Mouse (Mus musculus) heart, postnatal 0 days (tissue): ENCODE measurements around the gene Ehd1. TPM values are rescaled to one million over a fixed set of nuclear protein-coding genes. Genes with fewer than 3 reads are reported as not detected.
A peak's percentile ranks its signal among the peaks of the same experiment; 100 is the strongest.

Experiments
- ATAC-seq: fragments of 200-750 bp; cut with Nextera tagmentation; 2 replicates; pipeline ENCODE4 v1.8.0; 2017; ENCODE audit warnings: low read depth, moderate number of reproducible peaks, moderate library complexity; ENCODE audit not compliant: insufficient read depth
- DNase-seq: peaks from one replicate; pipeline ENCODE4 v3.0.0-alpha.2; 2016; ENCODE audit warnings: low spot score
- H3K27ac ChIP-seq: fragments of 300-500 bp; sonication (generic); 2 replicates; pipeline ENCODE4 v1.5.1; 2014; ENCODE audit warnings: low read depth, mild to moderate bottlenecking
- H3K27me3 ChIP-seq: fragments of 300-500 bp; sonication (generic); 2 replicates; pipeline ENCODE4 v1.6.1; 2014; ENCODE audit warnings: low read length, mixed read lengths; ENCODE audit not compliant: control insufficient read depth, insufficient read depth
- H3K36me3 ChIP-seq: fragments of 300-500 bp; sonication (generic); replicated peaks from 2 replicates; pipeline ENCODE4 v1.6.1; 2014; ENCODE audit warnings: low read length, mixed read lengths; ENCODE audit not compliant: control insufficient read depth, insufficient read depth
- H3K4me1 ChIP-seq: fragments of 300-500 bp; sonication (generic); 2 replicates; pipeline ENCODE4 v1.6.1; 2014; ENCODE audit warnings: antibody characterized with exemption; ENCODE audit not compliant: control insufficient read depth, insufficient read depth
- H3K4me2 ChIP-seq: fragments of 300-500 bp; sonication (generic); 2 replicates; pipeline ENCODE4 v1.6.1; 2014; ENCODE audit warnings: low read depth, mild to moderate bottlenecking, low read length, moderate library complexity
- H3K4me3 ChIP-seq: fragments of 300-500 bp; sonication (generic); 2 replicates; pipeline ENCODE4 v1.5.1; 2014; ENCODE audit warnings: low read depth, low read length
- H3K9ac ChIP-seq: fragments of 300-500 bp; sonication (generic); replicated peaks from 2 replicates; pipeline ENCODE4 v1.6.1; 2014; ENCODE audit warnings: low read depth, low read length, mixed read lengths
- H3K9me3 ChIP-seq: fragments of 300-500 bp; sonication (generic); replicated peaks from 2 replicates; pipeline ENCODE4 v1.6.1; 2016; ENCODE audit warnings: low read length; ENCODE audit not compliant: control insufficient read depth
- CTCF ChIP-seq: IDR thresholded peaks from 2 replicates; pipeline ENCODE4 v1.5.1; 2016; ENCODE audit warnings: antibody characterized with exemption, control low read depth, low read depth
- EP300 ChIP-seq: IDR thresholded peaks from 2 replicates; pipeline ENCODE4 v1.6.1; 2016; ENCODE audit warnings: antibody characterized with exemption, low read depth
- WGBS: fragments of 180-500 bp; shearing (Covaris S2); extraction: QIAGEN DNeasy Blood & Tissue Kit; methylation state at CpG from one replicate; pipeline ENCODE4 v1.1.7; 2014; 5-methylcytosine and 5-hydroxymethylcytosine counted together
- polyA plus RNA-seq: library from polyadenylated mRNA; unstranded; fragments of >200 nt; fragmentation: Nextera tagmentation; extraction: Ambion mirVana; gene quantifications from 2 replicates; pipeline ENCODE4 v1.2.1, GENCODE M21; 2015
- total RNA-seq: library from RNA; depleted of rRNA; stranded (reverse); fragments of >200 nt; gene quantifications from 2 replicates; pipeline ENCODE4 v1.2.3, GENCODE M21; 2014; ENCODE audit warnings: low replicate concordance

The Ehd1 gene
- total and polyA plus RNA-seq, 2 experiments from 2014 or later = 60.3 to 127 TPM

DNA sequence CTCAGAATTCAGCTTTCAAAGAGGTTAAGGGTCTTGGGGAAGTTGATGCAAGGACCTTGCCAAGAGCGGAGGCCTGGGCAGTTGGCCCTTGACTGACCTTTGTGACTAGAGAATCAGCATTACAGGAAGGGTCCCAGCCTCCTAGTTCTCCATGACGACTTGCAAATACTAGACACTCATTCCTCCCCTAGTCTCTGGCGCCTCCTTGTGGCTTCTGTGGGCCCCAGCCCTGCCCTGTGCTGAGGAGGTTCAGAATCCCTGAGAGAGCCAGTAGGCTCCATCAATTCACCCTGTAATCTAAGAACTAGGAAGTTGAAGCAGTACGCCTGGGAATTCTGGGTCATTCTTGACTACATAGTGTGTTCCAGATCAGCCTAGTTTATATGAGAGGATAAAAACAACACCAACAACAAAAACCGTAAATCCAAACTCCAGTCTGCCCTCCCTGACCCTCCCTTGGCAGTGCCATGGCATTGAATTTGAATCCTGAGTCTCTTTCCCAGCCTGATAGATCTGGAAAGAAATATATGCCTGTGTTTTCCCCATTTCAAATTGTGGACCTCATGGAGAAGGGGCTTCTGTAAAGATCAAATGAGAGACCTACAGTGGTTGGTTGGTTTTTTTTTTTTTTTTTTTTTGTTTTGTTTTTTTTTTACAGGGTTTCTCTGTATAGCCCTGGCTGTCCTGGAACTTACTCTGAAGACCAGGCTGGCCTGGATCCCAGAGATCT lies 28.4 kb downstream of the Ehd1 start:
- Histone ChIP-seq H3K27ac (peak overlapping the region; percentile 13; the same call in 1 of the 2 replicates), H3K27me3 (no peaks in the 10 kb centered on the region), H3K4me2 (no peak overlapping the region), H3K4me1 (no peaks in the 10 kb centered on the region), H3K9me3 (no peaks in the 10 kb centered on the region), H3K4me3 (no peak overlapping the region), H3K36me3 (peaks cover 2% of the 10 kb centered on the region; the same call in 1 of the 2 replicates), H3K9ac (no peak overlapping the region)
- ATAC-seq (peak; percentile 73), DNase-seq (peak; percentile 91)
- WGBS = 20% methylated on average over 5 of the region's 5 CpGs
- TF ChIP-seq EP300 (no peak; the same call in 1 of the 2 replicates), CTCF (peak; percentile 99)

DNA sequence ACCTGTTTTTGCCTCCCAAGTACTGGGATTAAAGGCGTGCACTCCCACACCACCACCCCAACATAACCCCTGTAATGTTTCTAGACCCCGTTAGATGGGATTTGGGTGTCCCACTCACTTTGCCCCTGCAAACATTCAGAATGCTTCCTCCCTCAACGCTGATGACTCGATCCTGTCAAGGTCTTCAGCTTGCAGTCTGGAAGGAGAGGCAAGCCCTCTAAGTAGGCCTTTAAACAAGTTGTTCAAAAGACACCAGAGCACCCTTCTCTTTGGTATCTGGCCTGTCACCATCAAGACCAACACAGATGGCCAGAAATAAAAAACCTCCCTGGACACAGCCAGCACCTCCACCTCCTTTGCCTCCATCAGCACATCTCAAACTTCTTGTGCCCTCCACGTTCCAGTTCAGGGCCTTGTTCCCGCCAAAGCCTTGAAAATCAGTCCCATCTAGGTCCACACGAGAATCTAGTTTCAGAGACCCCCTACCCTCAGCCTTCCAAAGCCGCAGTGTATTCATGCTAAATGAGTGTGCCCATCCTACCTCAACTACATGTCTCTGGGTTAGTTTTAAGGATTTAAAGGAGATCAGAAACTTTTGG lies 29.1 kb downstream of the Ehd1 start:
- 57% methylated on average over 8 of the region's 8 CpGs for WGBS
- H3K4me1 ChIP-seq = no peaks in the 10 kb centered on the region

DNA sequence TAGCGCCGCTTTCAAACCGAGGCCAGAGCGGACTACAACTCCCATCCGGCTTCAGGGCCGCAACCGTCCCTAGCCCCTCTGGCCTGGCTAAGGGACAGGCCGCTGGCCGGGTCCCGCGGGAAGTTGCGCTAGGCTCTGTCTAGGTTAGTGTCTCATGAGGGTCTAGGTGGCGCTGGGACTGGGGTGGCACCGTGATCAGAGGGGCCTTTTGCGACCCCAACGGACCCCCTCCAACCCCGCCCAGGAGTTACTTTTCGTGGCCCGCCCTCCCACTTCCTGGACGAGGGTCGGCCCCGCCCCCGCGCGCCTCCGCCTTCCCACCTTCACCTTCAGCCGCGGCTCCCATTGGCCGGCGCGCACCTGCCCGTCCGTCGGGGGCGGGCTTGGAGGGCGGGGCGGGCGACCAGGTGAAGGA lies 29.6 kb downstream of the Ehd1 start, which contains the start of gene Cdc42bpg:
Gene Cdc42bpg, plus strand, starts transcription at position 320 of the 415 bp plus-strand sequence.
- 1% methylated on average over 36 of the region's 38 CpGs for WGBS
- peak within 1 kb of the TSS; percentile 63 for H3K27ac ChIP-seq
- peak within 1 kb of the TSS; percentile 88 for H3K4me2 ChIP-seq
- H3K36me3 ChIP-seq = no peaks in the 10 kb centered on the region; the same call in 1 of the 2 replicates
- TF ChIP-seq CTCF (no peak), EP300 (no peak)
- DNase-seq (peak; percentile 63), ATAC-seq (peak; percentile 73)
- H3K9me3 ChIP-seq = no peaks in the 10 kb centered on the region
- no peaks in the 10 kb centered on the region for H3K4me1 ChIP-seq
- no peaks in the 10 kb centered on the region for H3K27me3 ChIP-seq
- peak within 1 kb of the TSS; percentile 56 for H3K4me3 ChIP-seq
- peak within 1 kb of the TSS; percentile 79 for H3K9ac ChIP-seq

More for the DNA sequence above, 29.1 kb downstream of the Ehd1 start:
- TF ChIP-seq CTCF = no peak
- TF ChIP-seq EP300 = no peak
- H3K36me3 ChIP-seq = no peaks in the 10 kb centered on the region; the same call in 1 of the 2 replicates
- peak overlapping the region; percentile 79 for H3K9ac ChIP-seq
- peak overlapping the region; percentile 88 for H3K4me2 ChIP-seq
- no peak for ATAC-seq
- no peaks in the 10 kb centered on the region for H3K9me3 ChIP-seq
- peak overlapping the region; percentile 56 for H3K4me3 ChIP-seq
- no peak for DNase-seq
- no peaks in the 10 kb centered on the region for H3K27me3 ChIP-seq
- H3K27ac ChIP-seq = peak overlapping the region; percentile 63; the same call in 1 of the 2 replicates

DNA sequence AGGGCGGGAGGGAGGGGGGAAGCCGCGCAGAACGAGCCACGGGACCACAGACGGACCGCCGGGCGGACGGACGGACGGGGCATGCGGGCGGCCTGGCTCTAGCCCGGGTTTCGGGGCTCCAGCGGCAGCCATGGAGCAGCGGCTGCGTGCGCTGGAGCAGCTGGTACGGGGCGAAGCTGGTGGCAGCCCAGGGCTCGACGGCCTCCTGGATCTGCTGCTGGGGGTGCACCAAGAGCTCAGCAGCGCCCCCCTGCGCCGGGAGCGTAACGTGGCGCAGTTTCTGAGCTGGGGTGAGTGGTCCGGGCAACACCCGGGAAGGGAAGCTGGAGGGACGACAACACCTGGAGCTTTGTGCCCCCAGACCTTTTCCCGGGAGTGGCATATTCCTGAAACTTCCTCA lies 30.1 kb downstream of the Ehd1 start:
- 0% methylated on average over 33 of the region's 34 CpGs for WGBS
- Histone ChIP-seq H3K4me1 (no peaks in the 10 kb centered on the region), H3K4me2 (peak overlapping the region; percentile 88), H3K9me3 (no peaks in the 10 kb centered on the region), H3K9ac (peak overlapping the region; percentile 79), H3K27me3 (no peaks in the 10 kb centered on the region), H3K4me3 (peak overlapping the region; percentile 56), H3K36me3 (no peaks in the 10 kb centered on the region; the same call in 1 of the 2 replicates), H3K27ac (peak overlapping the region; percentile 63)
- peak; percentile 67 for DNase-seq
- peak; percentile 66 for ATAC-seq
- peak; percentile 67 for TF ChIP-seq CTCF
- no peak for TF ChIP-seq EP300

DNA sequence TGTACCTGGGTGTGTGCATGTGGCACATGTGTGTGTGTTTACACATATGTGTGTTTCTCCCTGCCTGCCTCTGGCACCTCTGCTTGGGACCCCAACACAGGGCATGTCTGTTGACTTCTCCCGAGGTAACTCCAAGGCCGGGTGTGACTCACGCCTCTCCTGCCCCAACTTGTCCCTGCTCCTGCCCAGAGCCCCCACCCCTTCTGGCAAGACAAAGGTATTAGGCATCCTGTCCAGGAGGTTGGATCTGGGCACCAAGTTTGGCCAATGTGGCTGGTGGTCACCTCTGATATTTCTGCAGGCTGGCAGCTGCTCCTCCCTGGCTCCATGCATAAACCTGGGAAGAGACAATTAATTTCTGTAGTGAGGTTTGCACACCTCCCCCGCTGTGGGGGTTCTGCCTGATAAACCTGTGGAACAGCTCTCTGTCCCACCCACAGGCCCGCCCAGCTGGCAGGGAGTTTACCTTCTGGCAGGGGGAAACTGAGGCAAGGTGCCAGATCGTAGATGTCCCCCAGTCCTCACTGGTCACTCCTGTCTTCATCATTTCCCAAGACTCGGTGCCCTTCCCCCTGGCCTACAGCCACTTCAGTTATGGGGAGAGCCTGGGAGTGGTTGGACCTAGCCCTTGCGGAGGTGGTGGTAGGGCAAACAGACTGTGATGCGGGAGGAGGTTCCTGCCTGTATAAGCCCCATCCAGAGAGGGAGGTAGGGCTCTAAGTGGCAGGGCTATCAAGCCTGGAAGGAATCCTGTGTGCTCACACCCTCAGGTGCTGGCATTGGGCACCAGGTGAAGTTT lies 31.4 kb downstream of the Ehd1 start:
- Histone ChIP-seq H3K9me3 (no peaks in the 10 kb centered on the region), H3K9ac (no peak overlapping the region), H3K4me1 (no peaks in the 10 kb centered on the region), H3K36me3 (peaks cover 7% of the 10 kb centered on the region), H3K27me3 (no peaks in the 10 kb centered on the region), H3K27ac (no peak overlapping the region), H3K4me2 (no peak overlapping the region), H3K4me3 (no peak overlapping the region)
- ATAC-seq (no peak), DNase-seq (no peak)
- TF ChIP-seq CTCF (no peak), EP300 (no peak)
- WGBS = 82% methylated on average over 9 of the region's 9 CpGs
